ENCODE assay signal across 14 mouse cellular contexts in genomic region chr15:98787930-98788329, GRCm38 (mm10). TPM values are rescaled to one million over a fixed set of nuclear protein-coding genes. Genes with fewer than 3 reads are reported as not detected.
DNase-seq lines count a peak whose midpoint lies in the region; ATAC-seq and TF ChIP-seq lines count a peak whose summit lies in the region.
"Had no signal": no experiment of that assay in that cellular context is flagged by ENCODE, and none has a peak within 500 bp of the region (broad histone marks: within the 10 kb centered on the region; RNA-seq: fewer than 3 reads in every experiment).

No protein-coding gene starts in this region.

- DNase-seq in heart, adult 2 months, result no peak
- DNase-seq in lung, adult 2 months, result no peak
- DNase-seq in lung, postnatal 14 days, result no peak
- peak; percentile 61 for DNase-seq in ES-CJ7 (ENCODE audit: low read depth, low spot score)
- DNase-seq in thymus, adult 2 months, result no peak

- TF ChIP-seq CTCF in heart, adult 2 months (IDR thresholded peaks at IDR 0.05), result peak; percentile 32
- TF ChIP-seq CTCF in lung, adult 2 months (IDR thresholded peaks at IDR 0.05; ENCODE audit: insufficient read depth, low read length), result peak; percentile 48; the same call in 1 of the 2 replicates
- TF ChIP-seq CTCF in thymus, adult 2 months (IDR thresholded peaks at IDR 0.05; ENCODE audit: borderline replicate concordance, control insufficient read depth, extremely low read depth, insufficient read depth, low read length, poor library complexity), result no peak

- no peak for TF ChIP-seq POLR2A in heart, adult 2 months (IDR thresholded peaks at IDR 0.05; ENCODE audit: insufficient read depth, low read depth, low read length)
- TF ChIP-seq POLR2A in lung, adult 2 months (IDR thresholded peaks at IDR 0.05; ENCODE audit: borderline replicate concordance, extremely low read depth, low read depth, low read length), result no peak
- TF ChIP-seq POLR2A in thymus, adult 2 months (IDR thresholded peaks at IDR 0.05; ENCODE audit: control insufficient read depth, extremely low read depth, insufficient read depth, low read length, poor library complexity), result no peak

- no peaks in the 10 kb centered on the region for H3K36me3 ChIP-seq in heart, adult 2 months (ENCODE audit: control insufficient read depth, insufficient read depth, low read length)
- H3K36me3 ChIP-seq in heart, embryonic 12.5 days, result no peaks in the 10 kb centered on the region
- H3K36me3 ChIP-seq in thymus, adult 2 months (ENCODE audit: control insufficient read depth, insufficient read depth, low read length), result no peaks in the 10 kb centered on the region
- H3K36me3 ChIP-seq in heart, embryonic 11.5 days (ENCODE audit: control insufficient read depth, insufficient read depth, low read length), result no peaks in the 10 kb centered on the region
- H3K36me3 ChIP-seq: G1E; limb, embryonic 12.5 days; neural tube, embryonic 13.5 days had no signal

- peaks cover 4% of the 10 kb centered on the region for H3K9me3 ChIP-seq in heart, embryonic 12.5 days (replicated peaks)
- no peaks in the 10 kb centered on the region for H3K9me3 ChIP-seq in heart, embryonic 11.5 days (replicated peaks; ENCODE audit: control insufficient read depth, low read length)
- H3K9me3 ChIP-seq: limb, embryonic 12.5 days; neural tube, embryonic 13.5 days had no signal

- intact Hi-C loops in heart, adult 2 months (cut with DNase I), result no loop called here

- no peak overlapping the region for H3K4me3 ChIP-seq in heart, adult 2 months
- H3K4me3 ChIP-seq in heart, embryonic 12.5 days, result no peak overlapping the region
- no peak overlapping the region for H3K4me3 ChIP-seq in lung, adult 2 months (replicated peaks; ENCODE audit: extremely low read depth, low read depth, low read length)
- no peak overlapping the region for H3K4me3 ChIP-seq in thymus, adult 2 months (ENCODE audit: control insufficient read depth, insufficient read depth, low read length)
- no peak overlapping the region for H3K4me3 ChIP-seq in heart, embryonic 11.5 days (ENCODE audit: low read depth, low read length)
- H3K4me3 ChIP-seq: limb, embryonic 12.5 days; neural tube, embryonic 13.5 days had no signal

- WGBS in heart, adult 2 months, result 34% methylated on average over 4 of the region's 4 CpGs
- WGBS in heart, embryonic 12.5 days, result 39% methylated on average over 4 of the region's 4 CpGs
- 36% methylated on average over 4 of the region's 4 CpGs for WGBS in lung, adult 2 months
- 41% methylated on average over 4 of the region's 4 CpGs for whole genome bisulfite sequencing in thymus, adult 2 months
- 28% methylated on average over 4 of the region's 4 CpGs for WGBS in heart, embryonic 11.5 days (ENCODE audit: insufficient replicate concordance)

- no peak overlapping the region for H3K27ac ChIP-seq in heart, adult 2 months
- H3K27ac ChIP-seq in heart, embryonic 12.5 days (ENCODE audit: poor library complexity, severe bottlenecking), result no peak overlapping the region
- no peak overlapping the region for H3K27ac ChIP-seq in thymus, adult 2 months (ENCODE audit: control insufficient read depth, insufficient read depth, low read length)
- no peak overlapping the region for H3K27ac ChIP-seq in heart, embryonic 11.5 days (ENCODE audit: low read depth, low read length)
- H3K27ac ChIP-seq: limb, embryonic 12.5 days; neural tube, embryonic 13.5 days had no signal

- H3K9ac ChIP-seq in heart, adult 2 months (ENCODE audit: low read depth, low read length), result no peak overlapping the region
- H3K9ac ChIP-seq in heart, embryonic 12.5 days, result no peak overlapping the region
- H3K9ac ChIP-seq in heart, embryonic 11.5 days (ENCODE audit: low read depth, low read length), result no peak overlapping the region
- H3K9ac ChIP-seq: limb, embryonic 12.5 days; neural tube, embryonic 13.5 days had no signal

- no peaks in the 10 kb centered on the region for H3K79me2 ChIP-seq in heart, adult 2 months (replicated peaks; ENCODE audit: control insufficient read depth, insufficient read depth, low read length)

- ATAC-seq in heart, embryonic 12.5 days (ENCODE audit: insufficient number of reproducible peaks, low FRiP score), result no peak
- peak; percentile 38; the same call in 1 of the 2 replicates for ATAC-seq in common myeloid progenitor, adult 5-6 weeks (replicated peaks; ENCODE audit: low read depth, poor library complexity, severe bottlenecking)
- ATAC-seq in heart, embryonic 11.5 days (replicated peaks; ENCODE audit: insufficient number of reproducible peaks, low FRiP score, low TSS enrichment), result no peak

- peaks cover 34% of the 10 kb centered on the region for H3K27me3 ChIP-seq in heart, adult 2 months (ENCODE audit: control insufficient read depth, insufficient read depth, low read length)
- H3K27me3 ChIP-seq in heart, embryonic 12.5 days (replicated peaks), result peaks cover 79% of the 10 kb centered on the region
- peaks cover 33% of the 10 kb centered on the region for H3K27me3 ChIP-seq in thymus, adult 2 months (ENCODE audit: control insufficient read depth, insufficient read depth, low read length)
- H3K27me3 ChIP-seq in heart, embryonic 11.5 days (ENCODE audit: control insufficient read depth, insufficient read depth, low read length), result peaks cover 66% of the 10 kb centered on the region

- TF ChIP-seq EP300 in heart, adult 2 months (IDR thresholded peaks at IDR 0.05; ENCODE audit: insufficient read depth, low read depth, low read length), result no peak

- H3K4me1 ChIP-seq in heart, adult 2 months (ENCODE audit: control insufficient read depth, insufficient read depth, low read length), result peaks cover 8% of the 10 kb centered on the region
- peaks cover 33% of the 10 kb centered on the region for H3K4me1 ChIP-seq in heart, embryonic 12.5 days (replicated peaks)
- peaks cover 13% of the 10 kb centered on the region; the same call in 1 of the 2 replicates for H3K4me1 ChIP-seq in lung, adult 2 months (ENCODE audit: control insufficient read depth, insufficient read depth, low read length)
- peaks cover 14% of the 10 kb centered on the region; the same call in 1 of the 2 replicates for H3K4me1 ChIP-seq in thymus, adult 2 months (replicated peaks; ENCODE audit: control insufficient read depth, insufficient read depth, low read length)
- peaks cover 11% of the 10 kb centered on the region for H3K4me1 ChIP-seq in heart, embryonic 11.5 days (ENCODE audit: control insufficient read depth, insufficient read depth, low read length)

- H3K4me2 ChIP-seq in heart, embryonic 12.5 days, result no peak overlapping the region
- no peak overlapping the region for H3K4me2 ChIP-seq in heart, embryonic 11.5 days
- H3K4me2 ChIP-seq: limb, embryonic 12.5 days; neural tube, embryonic 13.5 days had no signal

RNA-seq across cellular contexts. Expression of gene Wnt1, which starts 1.7 kb away (rescaled TPM):
- total RNA-seq in heart, adult 2 months (2021), result not detected
- not detected in 2 replicates for polyA plus RNA-seq in heart, adult 2 months (2012; rRNA removed)
- polyA plus RNA-seq in heart, embryonic 12.5 days (2016; fragmentation: Nextera tagmentation; extraction: Ambion mirVana), result not detected in 2 replicates
- not detected in 2 replicates for polyA plus RNA-seq in lung, adult 2 months (2012; rRNA removed)
- total RNA-seq in common myeloid progenitor, adult 5-6 weeks (2017), result not detected in 2 replicates
- polyA plus RNA-seq in thymus, adult 2 months (2012; rRNA removed), result 0.07 and 0.22 TPM in 2 replicates
- polyA plus RNA-seq in heart, embryonic 11.5 days (2014; fragmentation: Nextera tagmentation; extraction: Ambion mirVana), result not detected in 2 replicates
- total RNA-seq: G1E; layer of hippocampus, postnatal 10 days; megakaryocyte, adult 5-6 weeks had no signal
- polyA plus RNA-seq: G1E; limb, embryonic 12.5 days; small intestine, adult 2 months had no signal

RNA-seq across cellular contexts. Expression of gene Wnt10b, which starts 10.0 kb away (rescaled TPM):
- under 1 TPM; 0.20 to 0.29 TPM for total RNA-seq in heart, adult 2 months (2021)
- polyA plus RNA-seq in heart, adult 2 months (2012; rRNA removed), result 0.23 and 0.70 TPM in 2 replicates
- polyA plus RNA-seq in heart, embryonic 12.5 days (2016; fragmentation: Nextera tagmentation; extraction: Ambion mirVana), result not detected in 2 replicates
- 21.8 and 37.4 TPM in 2 replicates for polyA plus RNA-seq in lung, adult 2 months (2012; rRNA removed)
- 0.64 TPM in 1 of 2 replicates, not detected in the other for total RNA-seq in common myeloid progenitor, adult 5-6 weeks (2017)
- 3.4 and 3.9 TPM in 2 replicates for polyA plus RNA-seq in thymus, adult 2 months (2012; rRNA removed)
- not detected in 2 replicates for polyA plus RNA-seq in heart, embryonic 11.5 days (2014; fragmentation: Nextera tagmentation; extraction: Ambion mirVana)
- polyA plus RNA-seq: neural tube, embryonic 13.5 days had no signal

RNA-seq across cellular contexts. Expression of gene Ddn, which starts 21.4 kb away (rescaled TPM):
- total RNA-seq in heart, adult 2 months (2021), result under 1 TPM; 0.45 to 0.50 TPM
- 0.12 and 0.23 TPM in 2 replicates for polyA plus RNA-seq in heart, adult 2 months (2012; rRNA removed)
- polyA plus RNA-seq in heart, embryonic 12.5 days (2016; fragmentation: Nextera tagmentation; extraction: Ambion mirVana), result 0.04 and 0.14 TPM in 2 replicates
- 0.21 and 0.31 TPM in 2 replicates for polyA plus RNA-seq in lung, adult 2 months (2012; rRNA removed)
- total RNA-seq in common myeloid progenitor, adult 5-6 weeks (2017), result 0.23 TPM in 1 of 2 replicates, not detected in the other
- 0.26 and 0.65 TPM in 2 replicates for polyA plus RNA-seq in thymus, adult 2 months (2012; rRNA removed)
- polyA plus RNA-seq in heart, embryonic 11.5 days (2014; fragmentation: Nextera tagmentation; extraction: Ambion mirVana), result 0.11 and 0.25 TPM in 2 replicates
- polyA plus RNA-seq: limb, embryonic 12.5 days; small intestine, adult 2 months had no signal

RNA-seq across cellular contexts. Expression of gene Arf3, which starts 24.9 kb away (rescaled TPM):
- 10 to 100 TPM; 18.9 to 20.0 TPM for total RNA-seq in heart, adult 2 months (2021)
- polyA plus RNA-seq in heart, adult 2 months (2012; rRNA removed), result 30.6 and 41.0 TPM in 2 replicates
- 46.3 and 46.9 TPM in 2 replicates for polyA plus RNA-seq in heart, embryonic 12.5 days (2016; fragmentation: Nextera tagmentation; extraction: Ambion mirVana)
- polyA plus RNA-seq in lung, adult 2 months (2012; rRNA removed), result 110 and 166 TPM in 2 replicates
- total RNA-seq in common myeloid progenitor, adult 5-6 weeks (2017), result 27.0 and 32.8 TPM in 2 replicates
- polyA plus RNA-seq in thymus, adult 2 months (2012; rRNA removed), result 165 and 182 TPM in 2 replicates
- polyA plus RNA-seq in heart, embryonic 11.5 days (2014; fragmentation: Nextera tagmentation; extraction: Ambion mirVana), result 22.8 and 30.7 TPM in 2 replicates

RNA-seq across cellular contexts. Expression of gene Prkag1, which starts 43.4 kb away (rescaled TPM):
- 100 to 1,000 TPM; 104 to 114 TPM for total RNA-seq in heart, adult 2 months (2021)
- polyA plus RNA-seq in heart, adult 2 months (2012; rRNA removed), result 95.7 and 200 TPM in 2 replicates
- polyA plus RNA-seq in heart, embryonic 12.5 days (2016; fragmentation: Nextera tagmentation; extraction: Ambion mirVana), result 81.5 and 83.5 TPM in 2 replicates
- polyA plus RNA-seq in lung, adult 2 months (2012; rRNA removed), result 51.0 and 62.8 TPM in 2 replicates
- total RNA-seq in common myeloid progenitor, adult 5-6 weeks (2017), result 65.2 and 77.8 TPM in 2 replicates
- polyA plus RNA-seq in thymus, adult 2 months (2012; rRNA removed), result 90.7 and 105 TPM in 2 replicates
- polyA plus RNA-seq in heart, embryonic 11.5 days (2014; fragmentation: Nextera tagmentation; extraction: Ambion mirVana), result 72.1 and 74.7 TPM in 2 replicates
